Mouse (Mus musculus) olfactory bulb, adult 2 months (tissue): Measurements from ENCODE around the gene Mettl18.

Source experiments
- CTCF ChIP-seq: fragments of 200-500 bp; IDR thresholded peaks from 2 replicates; pipeline ENCODE4 v1.5.1; 2012; ENCODE audit warnings: low read depth, mild to moderate bottlenecking, low read length, moderate library complexity; ENCODE audit not compliant: insufficient read depth
- POLR2A ChIP-seq: fragments of 200-500 bp; IDR thresholded peaks from 2 replicates; pipeline ENCODE4 v1.6.1; 2012; ENCODE audit warnings: mild to moderate bottlenecking, low read depth, low read length, moderate library complexity; ENCODE audit not compliant: insufficient read depth

GRCm38 (mm10) chr1:164043549-164043948, 48.9 kb downstream of the Mettl18 start:
- TF ChIP-seq CTCF (no peak), POLR2A (no peak)
